Mouse (Mus musculus) forebrain, postnatal 0 days (tissue): ENCODE data around the gene Mylk. TPM values are rescaled to one million over a fixed set of nuclear protein-coding genes. Genes with fewer than 3 reads are reported as not detected.
A peak's percentile ranks its signal among the peaks of the same experiment; 100 is the strongest.

Experiments
- ATAC-seq: fragments of 200-750 bp; cut with Nextera tagmentation; 2 replicates; pipeline ENCODE4 v1.8.0; 2017; ENCODE audit warnings: mild to moderate bottlenecking, moderate library complexity
- DNase-seq: peaks from one replicate; pipeline ENCODE4 v3.0.0-alpha.2; 2015
- H3K27ac ChIP-seq: fragments of 300-500 bp; sonication (generic); 2 replicates; pipeline ENCODE4 v1.5.1; 2014; ENCODE audit warnings: low read depth, mild to moderate bottlenecking, antibody characterized with exemption, low read length, moderate library complexity, mixed read lengths
- H3K27me3 ChIP-seq: fragments of 300-500 bp; sonication (generic); 2 replicates; pipeline ENCODE4 v1.6.1; 2014; ENCODE audit warnings: mild to moderate bottlenecking, low read length, mixed read lengths; ENCODE audit not compliant: insufficient read depth
- H3K36me3 ChIP-seq: fragments of 300-500 bp; sonication (generic); 2 replicates; pipeline ENCODE4 v1.6.1; 2014; ENCODE audit warnings: mild to moderate bottlenecking, moderate library complexity; ENCODE audit not compliant: insufficient read depth
- H3K4me1 ChIP-seq: fragments of 300-500 bp; sonication (generic); 2 replicates; pipeline ENCODE4 v1.6.1; 2014; ENCODE audit warnings: antibody characterized with exemption; ENCODE audit not compliant: insufficient read depth
- H3K4me2 ChIP-seq: fragments of 300-500 bp; sonication (generic); 2 replicates; pipeline ENCODE4 v1.6.1; 2014; ENCODE audit warnings: low read depth, mild to moderate bottlenecking, moderate library complexity
- H3K4me3 ChIP-seq: fragments of 300-500 bp; sonication (generic); 2 replicates; pipeline ENCODE4 v1.5.1; 2014; ENCODE audit warnings: low read depth, low read length, mixed read lengths
- H3K9ac ChIP-seq: fragments of 300-500 bp; sonication (generic); 2 replicates; pipeline ENCODE4 v1.6.1; 2014; ENCODE audit warnings: mild to moderate bottlenecking
- H3K9me3 ChIP-seq: fragments of 300-500 bp; sonication (generic); 2 replicates; pipeline ENCODE4 v1.6.1; 2016; ENCODE audit warnings: low read length
- CTCF ChIP-seq: sonication (generic); IDR thresholded peaks from 2 replicates; pipeline ENCODE4 v1.5.1; 2016; ENCODE audit warnings: antibody characterized with exemption, control low read depth, low read depth
- WGBS: fragments of 180-500 bp; shearing (Covaris S2); extraction: QIAGEN DNeasy Blood & Tissue Kit; methylation state at CpG from one replicate; pipeline ENCODE4 v1.1.7; 2014; 5-methylcytosine and 5-hydroxymethylcytosine counted together
- polyA plus RNA-seq: library from polyadenylated mRNA; unstranded; fragments of >200 nt; fragmentation: Nextera tagmentation; extraction: Ambion mirVana; gene quantifications from 2 replicates; pipeline ENCODE4 v1.2.1, GENCODE M21; 2015
- total RNA-seq: library from RNA; depleted of rRNA; stranded (reverse); fragments of >200 nt; gene quantifications from 2 replicates; pipeline ENCODE4 v1.2.3, GENCODE M21; 2014

The Mylk gene
- total and polyA plus RNA-seq, 2 experiments from 2014 or later, result 2.9 to 11.2 TPM

- no peak overlapping the region for H3K27ac ChIP-seq
- no peaks in the 10 kb centered on the region for H3K36me3 ChIP-seq
- TF ChIP-seq CTCF, result no peak
- H3K4me2 ChIP-seq, result no peak overlapping the region
- DNase-seq, result no peak
- no peak overlapping the region for H3K4me3 ChIP-seq
- ATAC-seq, result no peak
- 97% methylated on average over 10 of the region's 10 CpGs for WGBS
- no peak overlapping the region for H3K9ac ChIP-seq
- no peaks in the 10 kb centered on the region for H3K27me3 ChIP-seq
- peaks cover 1% of the 10 kb centered on the region; the same call in 1 of the 2 replicates for H3K4me1 ChIP-seq
- no peaks in the 10 kb centered on the region for H3K9me3 ChIP-seq
These were observed 208.5 kb downstream of the Mylk start for GRCm38 (mm10) chr16:34953501-34953900.

- 77% methylated on average over 8 of the region's 8 CpGs for WGBS
These were observed 212.6 kb downstream of the Mylk start for GRCm38 (mm10) chr16:34957487-34958230.

GRCm38 (mm10) chr16:34958667-34959066 is 213.7 kb downstream of the Mylk start:
- H3K4me3 ChIP-seq, result no peak overlapping the region
- peak; percentile 32 for ATAC-seq
- TF ChIP-seq CTCF, result no peak
- H3K9me3 ChIP-seq, result no peaks in the 10 kb centered on the region
- no peaks in the 10 kb centered on the region for H3K36me3 ChIP-seq
- H3K9ac ChIP-seq, result no peak overlapping the region
- WGBS, result 20% methylated on average over 9 of the region's 9 CpGs
- H3K27me3 ChIP-seq, result no peaks in the 10 kb centered on the region
- H3K4me1 ChIP-seq, result peaks cover 5% of the 10 kb centered on the region; the same call in 1 of the 2 replicates
- no peak overlapping the region for H3K27ac ChIP-seq
- DNase-seq, result peak; percentile 41
- H3K4me2 ChIP-seq, result no peak overlapping the region

More at GRCm38 (mm10) chr16:34957487-34958230, 212.6 kb downstream of the Mylk start:
- Histone ChIP-seq H3K9me3 (no peaks in the 10 kb centered on the region), H3K4me2 (no peak overlapping the region), H3K36me3 (no peaks in the 10 kb centered on the region), H3K4me1 (peaks cover 5% of the 10 kb centered on the region; the same call in 1 of the 2 replicates), H3K27ac (no peak overlapping the region), H3K27me3 (no peaks in the 10 kb centered on the region), H3K4me3 (no peak overlapping the region), H3K9ac (no peak overlapping the region)
- ATAC-seq (no peak), DNase-seq (no peak)
- peak; percentile 42 for TF ChIP-seq CTCF

DNA sequence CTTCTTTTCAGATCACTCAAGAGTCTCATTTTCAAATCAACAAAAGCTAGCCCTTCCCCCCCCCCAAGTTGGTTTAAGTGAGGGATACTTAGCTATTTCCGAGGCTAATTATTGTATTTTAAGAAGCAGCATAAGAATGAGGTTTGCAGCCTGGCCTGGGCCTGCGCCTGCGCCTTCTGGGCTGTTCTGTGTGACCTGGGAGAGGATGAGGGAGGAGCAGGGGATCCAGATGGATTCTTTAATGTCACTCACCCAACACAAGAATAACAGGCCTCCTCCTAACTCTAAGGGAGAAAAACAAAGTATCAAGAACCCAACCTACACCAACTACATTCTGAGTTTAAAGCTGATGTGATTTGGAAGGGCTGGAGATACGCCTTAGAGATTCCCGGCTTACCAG is 214.3 kb downstream of the Mylk start:
- ATAC-seq (no peak), DNase-seq (no peak)
- Histone ChIP-seq H3K36me3 (no peaks in the 10 kb centered on the region), H3K4me1 (peaks cover 5% of the 10 kb centered on the region; the same call in 1 of the 2 replicates), H3K9ac (no peak overlapping the region), H3K27ac (no peak overlapping the region), H3K27me3 (no peaks in the 10 kb centered on the region), H3K4me3 (no peak overlapping the region), H3K4me2 (no peak overlapping the region), H3K9me3 (no peaks in the 10 kb centered on the region)
- no peak for TF ChIP-seq CTCF
- 74% methylated on average over 5 of the region's 5 CpGs for WGBS

DNA sequence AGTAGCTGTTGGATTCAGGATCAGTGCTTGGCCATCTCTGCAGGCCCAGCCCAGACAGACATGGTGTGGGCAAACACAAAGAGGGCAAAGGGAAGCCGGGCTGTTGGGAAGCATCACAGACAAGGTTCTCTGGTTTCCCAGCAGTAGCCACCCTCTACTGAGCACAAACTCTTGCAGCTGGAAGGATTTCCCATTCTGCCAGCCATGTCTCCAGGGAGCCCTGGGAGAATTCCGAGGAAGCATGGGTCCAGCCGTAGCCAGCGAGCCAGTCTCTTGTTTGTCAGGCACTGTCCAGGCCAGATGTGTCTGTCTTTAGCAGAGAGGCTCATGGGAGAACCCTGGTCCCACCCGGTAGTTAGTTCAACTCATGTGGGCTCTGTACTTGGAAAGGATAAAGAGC is 215.2 kb downstream of the Mylk start:
- Histone ChIP-seq H3K4me1 (peaks cover 5% of the 10 kb centered on the region; the same call in 1 of the 2 replicates), H3K27ac (no peak overlapping the region), H3K9ac (no peak overlapping the region), H3K27me3 (no peaks in the 10 kb centered on the region), H3K9me3 (no peaks in the 10 kb centered on the region), H3K36me3 (no peaks in the 10 kb centered on the region), H3K4me2 (no peak overlapping the region), H3K4me3 (no peak overlapping the region)
- TF ChIP-seq CTCF, result no peak
- no peak for DNase-seq
- WGBS, result 89% methylated on average over 5 of the region's 5 CpGs
- no peak for ATAC-seq

- 63% methylated on average over 9 of the region's 9 CpGs for WGBS
- DNase-seq (no peak), ATAC-seq (no peak)
- no peak for TF ChIP-seq CTCF
- Histone ChIP-seq H3K4me3 (no peak overlapping the region), H3K4me2 (no peak overlapping the region), H3K4me1 (peaks cover 5% of the 10 kb centered on the region; the same call in 1 of the 2 replicates), H3K36me3 (no peaks in the 10 kb centered on the region), H3K27ac (no peak overlapping the region), H3K9ac (no peak overlapping the region), H3K27me3 (no peaks in the 10 kb centered on the region), H3K9me3 (no peaks in the 10 kb centered on the region)
These were observed 216.0 kb downstream of the Mylk start for GRCm38 (mm10) chr16:34960866-34961582.

GRCm38 (mm10) chr16:34962322-34962721 is 217.3 kb downstream of the Mylk start:
- no peak for ATAC-seq
- Histone ChIP-seq H3K9ac (no peak overlapping the region), H3K9me3 (no peaks in the 10 kb centered on the region), H3K27ac (no peak overlapping the region), H3K4me3 (no peak overlapping the region), H3K4me2 (no peak overlapping the region), H3K36me3 (no peaks in the 10 kb centered on the region), H3K4me1 (peaks cover 5% of the 10 kb centered on the region; the same call in 1 of the 2 replicates), H3K27me3 (no peaks in the 10 kb centered on the region)
- DNase-seq, result no peak
- 74% methylated on average over 4 of the region's 4 CpGs for WGBS
- TF ChIP-seq CTCF, result no peak
